Mouse (Mus musculus): ENCODE data around the gene A4galt. TPM values are rescaled to one million over a fixed set of nuclear protein-coding genes. Genes with fewer than 3 reads are reported as not detected.

The A4galt gene
- polyA plus RNA-seq, 2 experiments: 0.07 to 0.08 TPM

- Histone ChIP-seq H3K4me3 (ENCODE audit: insufficient read depth in 1 of 2, low read depth in 2 of 2, low read length in 2 of 2) (no peak overlapping the region), H3K4me1 (replicated peaks; ENCODE audit: control insufficient read depth in 2 of 2, insufficient read depth in 2 of 2, low read length in 1 of 2) (peaks cover 5 to 12% of the 10 kb centered on the region in 2 experiments), H3K27me3 (ENCODE audit: control insufficient read depth, insufficient read depth, low read length) (no peaks in the 10 kb centered on the region), H3K9me3 (ENCODE audit: control insufficient read depth, low read length) (no peaks in the 10 kb centered on the region), H3K36me3 (replicated peaks; ENCODE audit: control insufficient read depth, insufficient read depth, low read depth) (no peaks in the 10 kb centered on the region), H3K4me2 (ENCODE audit: low read depth) (no peak overlapping the region), H3K9ac (replicated peaks) (no peak overlapping the region), H3K27ac (no peak overlapping the region)
- TF ChIP-seq CTCF (IDR thresholded peaks at IDR 0.05; ENCODE audit: low read depth) (no peak), EP300 (IDR thresholded peaks at IDR 0.05; ENCODE audit: low read depth) (0 out of 2 replicates have a peak, but pooled peaks have one; percentile 36)
- peak; percentile 76 for ATAC-seq (ENCODE audit: insufficient read depth)
- WGBS (ENCODE audit: insufficient replicate concordance): 33% methylated on average over 4 of the region's 4 CpGs
- no peak for DNase-seq (ENCODE audit: low read depth in 3 of 3, low spot score in 3 of 3)
These were observed 69.7 kb downstream of the A4galt start for GRCm38 (mm10) chr15:83181800-83182330.

- ATAC-seq (ENCODE audit: insufficient read depth) (no peak), DNase-seq (ENCODE audit: low read depth in 3 of 3, low spot score in 3 of 3) (no peak)
- Histone ChIP-seq H3K4me2 (ENCODE audit: low read depth) (no peak overlapping the region), H3K4me3 (ENCODE audit: insufficient read depth in 1 of 2, low read depth in 2 of 2, low read length in 2 of 2) (no peak overlapping the region), H3K36me3 (replicated peaks; ENCODE audit: control insufficient read depth, insufficient read depth, low read depth) (no peaks in the 10 kb centered on the region), H3K27ac (no peak overlapping the region), H3K27me3 (ENCODE audit: control insufficient read depth, insufficient read depth, low read length) (no peaks in the 10 kb centered on the region), H3K9ac (replicated peaks) (no peak overlapping the region), H3K9me3 (ENCODE audit: control insufficient read depth, low read length) (no peaks in the 10 kb centered on the region), H3K4me1 (replicated peaks; ENCODE audit: control insufficient read depth in 2 of 2, insufficient read depth in 2 of 2, low read length in 1 of 2) (peaks cover 5 to 12% of the 10 kb centered on the region in 2 experiments)
- 75% methylated on average over 6 of the region's 6 CpGs for WGBS (ENCODE audit: insufficient replicate concordance)
- no peak for TF ChIP-seq EP300 (IDR thresholded peaks at IDR 0.05; ENCODE audit: low read depth)
- TF ChIP-seq CTCF (IDR thresholded peaks at IDR 0.05; ENCODE audit: low read depth): no peak
These were observed 71.6 kb downstream of the A4galt start for GRCm38 (mm10) chr15:83180004-83180403.

Other genes starting within 250 kb of the A4galt start
- gene Nfam1, start 218.5 kb downstream of the A4galt start, polyA plus RNA-seq (2012; rRNA removed): 3.6 TPM in 2 replicates
- gene Nfam1, start 218.5 kb downstream of the A4galt start, polyA plus RNA-seq (2014; fragmentation: Nextera tagmentation; extraction: Ambion mirVana): 5.0 and 5.9 TPM in 2 replicates
- gene Serhl, start 162.3 kb downstream of the A4galt start, polyA plus RNA-seq (2012; rRNA removed): 6.9 and 12.4 TPM in 2 replicates
- 14.8 and 17.2 TPM in 2 replicates for gene Serhl, start 162.3 kb downstream of the A4galt start, polyA plus RNA-seq (2014; fragmentation: Nextera tagmentation; extraction: Ambion mirVana)
- gene Rrp7a, start 129.0 kb downstream of the A4galt start, polyA plus RNA-seq (2012; rRNA removed): 16.0 and 23.9 TPM in 2 replicates
- 21.2 and 22.3 TPM in 2 replicates for gene Rrp7a, start 129.0 kb downstream of the A4galt start, polyA plus RNA-seq (2014; fragmentation: Nextera tagmentation; extraction: Ambion mirVana)
- gene Poldip3, start 102.4 kb downstream of the A4galt start, polyA plus RNA-seq (2012; rRNA removed): 22.8 and 25.1 TPM in 2 replicates
- gene Poldip3, start 102.4 kb downstream of the A4galt start, polyA plus RNA-seq (2014; fragmentation: Nextera tagmentation; extraction: Ambion mirVana): 49.4 and 58.5 TPM in 2 replicates
- 88.8 and 94.0 TPM in 2 replicates for gene Cyb5r3, start 79.2 kb downstream of the A4galt start, polyA plus RNA-seq (2012; rRNA removed)
- 103 and 109 TPM in 2 replicates for gene Cyb5r3, start 79.2 kb downstream of the A4galt start, polyA plus RNA-seq (2014; fragmentation: Nextera tagmentation; extraction: Ambion mirVana)
- gene Arfgap3, start 98.5 kb upstream of the A4galt start, polyA plus RNA-seq (2012; rRNA removed): 10.1 and 10.9 TPM in 2 replicates
- 15.3 and 16.6 TPM in 2 replicates for gene Arfgap3, start 98.5 kb upstream of the A4galt start, polyA plus RNA-seq (2014; fragmentation: Nextera tagmentation; extraction: Ambion mirVana)
- 30.1 and 39.7 TPM in 2 replicates for gene Pacsin2, start 212.8 kb upstream of the A4galt start, polyA plus RNA-seq (2012; rRNA removed)
- gene Pacsin2, start 212.8 kb upstream of the A4galt start, polyA plus RNA-seq (2014; fragmentation: Nextera tagmentation; extraction: Ambion mirVana): 32.8 and 37.6 TPM in 2 replicates

All from liver, embryonic 14.5 days (tissue).